Mouse (Mus musculus): ENCODE results near the gene Cox16. TPM values are rescaled to one million over a fixed set of nuclear protein-coding genes. Genes with fewer than 3 reads are reported as not detected.
"Not testable (repeated sequence)": the region's sequence is repeated elsewhere in the genome, so short reads cannot be mapped to it uniquely, and the experiment has no call there.

The Cox16 gene
- 10 to 100 TPM; 35.9 to 49.9 TPM for total RNA-seq (2021)
- long read RNA-seq, transcript Cox16-202 (4 exons, 668 nt) = major isoform, 17 of 27 reads
- long read RNA-seq, transcript Cox16-201 (4 exons, 2,007 nt) = minor isoform, 7 of 27 reads
- long read RNA-seq, partial matches to known transcripts = 2 of 27 reads
- long read RNA-seq, other reads (novel, unspliced or antisense) = 1 of 27 reads

DNA sequence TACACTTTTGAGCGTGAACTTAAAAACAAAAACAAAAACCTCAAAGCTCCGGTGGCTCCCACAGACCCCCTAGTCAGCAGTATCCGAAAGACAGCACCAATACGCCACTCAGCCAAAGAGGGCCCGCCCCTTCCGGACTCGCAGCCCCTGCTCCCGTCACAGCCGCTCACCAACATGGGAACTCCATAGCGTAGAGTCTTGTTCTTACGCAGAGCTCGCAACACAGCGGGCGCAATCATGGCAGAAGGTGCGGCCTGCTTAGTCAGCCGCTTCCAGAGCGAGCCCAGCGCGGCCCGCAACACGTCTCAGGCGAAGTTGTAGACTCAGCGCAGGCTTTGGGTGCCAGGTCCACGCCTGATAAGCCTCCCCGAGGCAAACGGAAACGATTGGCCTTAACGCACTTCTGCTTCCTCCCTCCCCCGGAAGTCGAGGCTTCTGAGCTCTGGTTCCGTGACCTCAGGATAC lies at the start of gene Cox16:
Gene Cox16, minus strand, starts transcription at position 401 of the 465 bp plus-strand sequence.
- DNase-seq (ENCODE audit: low spot score in 2 of 2) = peak; percentile 82 to 87

DNA sequence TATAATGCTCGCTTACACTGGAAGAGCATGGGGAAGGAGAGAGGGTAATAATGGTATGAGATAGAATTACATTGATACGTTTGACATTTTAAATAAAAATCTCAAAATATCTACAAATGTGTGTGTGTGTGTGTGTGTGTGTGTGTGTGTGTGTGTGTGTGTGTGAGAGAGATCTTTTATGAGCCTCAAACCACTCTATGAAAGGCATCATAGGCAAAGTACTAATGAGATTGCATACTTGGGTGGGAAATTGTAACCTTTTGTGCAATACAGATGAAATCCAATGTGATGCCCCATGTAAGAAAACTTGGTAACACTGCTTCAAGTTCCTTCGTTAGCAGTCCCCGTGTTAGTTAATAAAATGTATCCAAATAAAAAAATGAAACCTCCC lies 48.1 kb upstream of the Cox16 start:
- no peak for DNase-seq (ENCODE audit: low spot score in 2 of 2)

DNA sequence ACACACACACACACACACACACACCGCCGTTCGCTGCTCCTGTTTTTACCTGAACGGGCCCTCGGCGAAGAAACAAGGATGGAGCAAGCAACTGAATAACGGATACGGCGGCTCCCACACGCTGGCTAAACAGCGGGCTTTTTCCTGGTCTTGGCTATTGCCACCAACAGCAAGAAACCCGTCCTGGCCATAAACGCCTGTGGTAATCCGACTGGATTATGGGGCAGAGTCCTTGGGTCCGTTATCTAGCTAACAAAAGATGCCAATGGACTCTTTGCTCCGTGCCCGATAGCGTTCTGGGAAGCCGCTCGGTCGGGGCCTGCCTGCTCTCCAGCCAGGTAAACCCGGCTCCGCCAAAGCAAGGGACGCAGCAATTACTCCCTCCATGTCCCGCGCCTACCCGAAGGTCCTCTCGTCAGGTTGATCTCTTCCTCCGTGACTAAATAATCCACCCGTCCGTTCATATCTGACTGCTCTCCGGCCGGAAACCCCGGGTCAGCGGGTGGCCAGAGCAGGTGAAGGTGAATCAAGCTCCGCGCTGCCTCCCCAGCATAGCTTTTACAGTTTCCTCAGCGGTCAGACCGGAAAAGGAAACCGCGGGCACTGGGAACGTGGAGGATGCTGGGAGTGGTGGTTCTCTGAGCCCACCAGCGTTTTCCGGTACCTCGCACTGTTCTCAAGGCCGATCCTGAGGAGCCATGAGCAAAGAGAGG lies 47.5 kb upstream of the Cox16 start, which contains the start of the genes Gm20498 and Synj2bp:
Gene Gm20498, minus strand, starts transcription at position 590 of the 713 bp plus-strand sequence.
Gene Synj2bp, minus strand, starts transcription at position 596 of the 713 bp plus-strand sequence.
- DNase-seq (ENCODE audit: low spot score in 2 of 2) = peak; percentile 82 to 86

DNA sequence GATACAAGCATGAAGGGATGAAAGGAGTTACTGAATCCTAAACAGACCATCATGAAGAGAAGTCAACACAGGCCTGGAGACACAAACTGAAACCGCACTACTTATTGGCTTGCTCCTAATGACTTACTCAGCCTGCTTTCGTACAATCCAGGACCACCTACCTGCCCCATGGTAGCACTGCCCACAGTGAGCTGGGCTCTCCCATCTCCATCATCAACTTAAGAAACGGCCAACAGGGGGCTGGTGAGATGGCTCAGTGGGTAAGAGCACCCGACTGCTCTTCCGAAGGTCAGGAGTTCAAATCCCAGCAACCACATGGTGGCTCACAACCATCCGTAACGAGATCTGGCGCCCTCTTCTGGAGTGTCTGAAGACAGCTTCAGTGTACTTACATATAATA lies 45.7 kb upstream of the Cox16 start:
- DNase-seq (ENCODE audit: low spot score in 2 of 2) = not testable (repeated sequence)

DNA sequence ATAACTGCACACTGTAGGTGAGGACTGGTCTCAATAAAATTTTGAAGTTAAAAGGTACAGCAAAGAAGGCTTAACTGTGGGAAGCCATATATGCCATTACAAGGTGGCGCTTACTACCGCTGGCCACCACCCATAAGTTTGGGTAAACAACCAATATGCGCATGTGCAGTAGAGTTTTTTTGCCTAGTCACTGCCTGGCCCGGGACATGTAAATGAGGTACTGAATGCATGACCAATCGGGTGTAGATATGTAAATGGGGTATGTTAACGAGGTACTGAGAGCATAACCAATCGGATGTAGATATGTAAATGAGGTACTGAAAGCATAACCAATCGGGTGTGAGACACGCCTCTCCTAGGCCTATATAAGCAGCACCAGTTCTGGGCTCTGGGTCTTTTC lies 12.0 kb upstream of the Cox16 start:
- not testable (repeated sequence) for DNase-seq (ENCODE audit: low spot score in 2 of 2)

DNA sequence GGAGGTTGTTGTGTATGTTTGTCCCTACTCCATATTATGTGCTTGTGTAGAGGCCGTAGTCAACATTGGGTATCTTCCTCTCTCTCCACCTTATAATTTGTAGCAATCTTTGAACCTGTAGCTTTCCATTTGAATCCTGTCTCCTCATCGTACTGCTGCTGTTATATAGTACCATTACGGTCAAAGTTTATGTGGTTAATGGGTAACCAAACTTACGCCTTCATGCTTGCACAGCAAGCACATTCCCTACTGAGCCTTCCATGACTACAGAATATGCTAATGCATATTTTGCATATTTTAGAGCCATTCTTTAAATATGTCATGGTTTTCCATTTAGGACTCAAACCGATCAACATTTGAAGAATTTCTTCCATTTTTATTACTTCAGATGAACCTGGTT lies 5.6 kb upstream of the Cox16 start:
- DNase-seq (ENCODE audit: low spot score in 2 of 2) = no peak

DNA sequence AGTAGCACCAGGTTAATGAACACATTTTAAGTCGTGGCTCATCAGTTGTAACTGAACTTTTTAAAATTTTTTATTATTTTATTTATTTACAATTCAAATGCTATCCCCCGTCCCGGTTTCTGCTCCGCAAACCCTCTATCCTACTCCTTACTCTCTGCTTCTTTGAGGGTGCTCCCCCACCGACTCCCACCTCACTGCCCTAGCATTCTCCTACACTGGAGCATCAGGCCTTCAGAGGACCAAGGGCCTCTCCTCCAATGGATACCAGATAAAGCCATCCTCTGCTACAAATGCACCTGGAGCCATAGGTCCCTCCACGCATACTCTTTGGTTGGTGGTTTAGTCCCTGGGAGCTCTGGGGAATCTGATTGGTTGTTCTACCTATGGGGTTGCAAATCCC lies 384 bp upstream of the Cox16 start:
- DNase-seq (ENCODE audit: low spot score in 2 of 2) = peak; percentile 5 to 15

DNA sequence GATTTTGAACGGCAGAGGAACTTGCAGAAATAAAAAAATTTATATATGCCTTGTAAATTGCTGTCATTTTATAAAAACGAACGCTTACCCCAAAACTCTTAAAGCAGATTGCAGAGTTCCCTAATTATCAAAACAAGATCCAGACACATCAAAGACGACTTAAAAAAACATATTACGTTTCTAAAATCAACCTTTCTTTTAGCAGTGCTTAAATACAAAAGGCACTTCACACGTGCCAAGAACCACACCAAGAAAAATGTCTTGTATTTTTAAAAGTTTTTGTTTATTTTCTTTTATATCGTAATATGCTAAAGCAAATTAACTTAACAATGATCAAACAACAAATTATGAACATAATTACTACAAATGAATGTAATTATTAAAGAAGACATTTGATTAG lies 715 bp downstream of the Cox16 start:
- no peak for DNase-seq (ENCODE audit: low spot score in 2 of 2)

DNA sequence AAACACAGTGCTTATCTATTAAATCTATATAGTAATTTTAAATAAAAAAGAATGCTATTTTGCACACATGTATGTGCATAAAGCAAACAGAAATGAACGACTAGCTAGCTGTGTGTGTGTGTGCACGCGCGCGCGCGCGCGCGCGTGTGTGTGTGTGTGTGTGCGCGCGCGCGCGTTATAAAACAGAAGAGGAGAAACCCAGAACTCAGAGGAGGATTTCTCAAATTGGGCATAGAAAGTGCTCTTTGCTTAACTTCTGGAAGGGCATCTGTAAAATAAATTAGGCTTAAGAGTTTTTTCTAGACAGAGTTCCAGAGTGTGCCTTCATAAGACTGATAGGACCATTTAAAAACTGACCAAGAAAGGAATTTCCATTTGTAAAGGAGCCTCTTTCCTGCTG lies 1.3 kb downstream of the Cox16 start:
- no peak for DNase-seq (ENCODE audit: low spot score in 2 of 2)

DNA sequence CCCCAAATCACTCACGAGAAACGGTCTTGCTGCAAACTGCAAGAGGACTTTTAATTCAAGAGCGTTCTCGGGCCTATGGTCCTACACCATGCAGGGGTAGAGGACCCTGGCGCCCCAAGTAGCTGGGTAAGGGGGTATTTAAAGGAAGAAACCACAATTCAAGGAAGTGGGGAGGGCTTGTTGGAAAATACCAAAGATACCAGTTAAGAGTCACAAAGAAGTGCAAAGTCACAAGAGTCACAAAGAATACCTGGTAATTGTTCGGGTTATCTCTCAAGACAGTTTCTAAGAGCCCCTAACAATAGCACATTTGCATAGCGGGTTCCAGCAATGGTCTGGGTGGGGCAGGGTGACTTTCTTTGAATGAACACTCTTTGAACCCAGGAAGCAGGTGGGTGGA lies 25.9 kb downstream of the Cox16 start:
- not testable (repeated sequence) for DNase-seq (ENCODE audit: low spot score in 2 of 2)

DNA sequence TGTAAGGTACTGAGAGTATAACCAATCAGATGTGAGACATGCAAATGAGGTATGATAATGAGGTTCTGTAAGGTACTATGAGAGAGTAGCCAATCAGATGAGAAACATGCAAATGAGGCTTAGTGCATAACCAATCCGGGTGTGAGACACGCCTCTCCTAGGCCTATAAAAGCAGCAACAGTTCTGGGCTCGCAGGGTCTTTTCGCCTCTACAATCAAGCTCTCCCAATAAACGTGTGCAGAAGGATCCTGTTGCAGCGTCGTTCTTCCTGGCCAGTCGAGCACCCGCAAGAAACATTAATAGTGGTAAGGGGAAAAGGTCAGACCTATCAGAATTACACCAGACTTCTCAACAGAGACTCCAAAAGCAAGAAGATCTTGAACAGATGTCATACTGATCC lies 45.9 kb downstream of the Cox16 start:
- DNase-seq (ENCODE audit: low spot score in 2 of 2) = not testable (repeated sequence)

DNA sequence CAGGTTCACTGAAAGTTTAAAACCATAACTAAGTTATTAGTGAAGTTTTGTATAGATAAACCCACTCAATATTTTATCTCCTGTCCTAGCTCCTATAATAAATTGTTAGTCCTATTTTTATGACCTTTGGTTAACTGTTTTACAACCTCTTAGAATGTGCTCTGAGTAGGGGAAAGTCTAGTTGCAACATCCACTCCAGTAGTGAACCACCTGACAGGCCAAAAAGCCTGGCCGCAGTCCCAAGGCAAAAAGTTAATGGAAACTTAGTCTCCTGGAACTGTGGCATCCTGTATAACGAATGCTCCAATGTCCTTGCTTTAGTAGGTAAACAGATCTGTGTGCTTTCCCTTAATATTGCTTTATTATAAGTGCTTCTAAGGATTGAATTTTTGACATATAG lies 50.1 kb downstream of the Cox16 start:
- not testable (repeated sequence) for DNase-seq (ENCODE audit: low spot score in 2 of 2)

DNA sequence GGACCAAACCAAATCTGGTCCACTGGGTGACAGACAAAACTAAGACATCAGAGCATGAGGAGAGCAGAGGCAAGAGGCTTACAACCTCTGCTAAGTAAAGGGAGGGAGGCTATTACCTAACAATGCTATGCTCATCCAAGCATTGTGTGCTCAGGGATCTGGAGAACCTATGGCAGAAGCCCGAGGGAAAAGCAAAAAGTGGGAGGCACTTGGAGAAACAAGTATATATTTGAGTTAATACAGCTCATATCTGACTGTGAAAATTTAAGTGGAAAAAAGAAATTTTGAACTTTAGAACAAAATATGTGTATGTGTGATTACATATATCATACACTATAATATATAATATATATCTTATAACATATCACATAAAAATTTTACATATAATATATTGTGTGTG lies 63.1 kb downstream of the Cox16 start, which contains the start of gene Adam4:
Gene Adam4, minus strand, starts transcription at position 101 of the 400 bp plus-strand sequence.
- no peak for DNase-seq (ENCODE audit: low spot score in 2 of 2)

DNA sequence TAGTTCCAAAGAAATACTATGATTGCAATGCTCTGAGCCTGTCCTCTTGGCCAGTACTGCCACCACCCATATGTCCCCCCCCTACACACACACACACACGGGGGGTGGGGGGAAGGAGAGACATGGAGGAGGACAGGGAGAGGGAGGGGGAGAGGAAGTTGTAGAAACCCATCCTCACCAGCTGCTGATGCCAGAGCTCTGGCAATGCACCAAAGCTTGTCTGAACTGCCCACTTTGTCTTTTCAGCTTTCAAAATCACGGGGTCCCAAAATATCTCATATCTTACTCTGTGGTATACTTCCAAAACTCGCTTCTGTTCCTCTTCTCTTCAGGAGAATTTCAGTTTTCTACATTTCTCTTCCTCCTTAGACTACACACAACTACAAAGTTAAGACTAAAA lies 71.7 kb downstream of the Cox16 start:
- DNase-seq (ENCODE audit: low spot score in 2 of 2) = no peak

DNA sequence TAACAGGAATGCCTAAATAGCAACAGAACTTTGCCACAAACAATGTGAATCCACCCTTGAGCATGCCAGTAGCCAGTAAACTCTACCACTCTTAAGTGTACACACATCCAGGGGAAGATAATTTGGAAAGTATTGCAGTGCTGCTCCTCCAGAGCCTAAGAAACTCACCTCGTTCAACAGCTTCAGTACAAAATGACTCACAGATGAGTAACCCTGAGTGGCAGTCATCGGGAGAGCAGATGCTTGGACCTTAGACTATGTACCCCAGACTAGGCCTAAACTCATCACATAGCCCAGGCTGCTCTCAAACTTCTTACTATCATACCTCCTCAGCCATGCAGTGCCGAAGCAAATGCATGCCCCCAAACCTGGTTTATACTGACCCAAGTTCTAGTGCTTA lies 76.0 kb downstream of the Cox16 start:
- DNase-seq (ENCODE audit: low spot score in 2 of 2) = no peak

DNA sequence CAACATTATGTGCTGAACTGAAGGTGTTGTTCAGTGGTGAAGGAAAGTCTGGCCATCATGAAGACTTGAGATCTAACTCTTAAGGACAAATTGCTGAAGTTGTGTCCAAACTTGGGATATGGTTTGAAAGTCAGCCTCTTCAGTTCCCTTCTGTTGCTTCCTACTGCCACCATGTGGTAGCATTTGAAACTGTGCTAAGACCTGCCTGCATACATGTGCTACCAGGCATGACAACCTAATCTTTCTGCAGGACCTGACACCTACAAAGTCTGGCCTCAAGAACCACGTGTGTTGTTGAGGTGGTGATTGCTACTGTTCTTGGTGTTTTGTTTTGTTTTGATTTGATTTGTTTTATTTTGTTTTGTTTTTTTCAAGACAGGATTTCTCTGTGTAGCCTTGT lies 82.7 kb downstream of the Cox16 start:
- DNase-seq (ENCODE audit: low spot score in 2 of 2) = peak; percentile 78 to 82

DNA sequence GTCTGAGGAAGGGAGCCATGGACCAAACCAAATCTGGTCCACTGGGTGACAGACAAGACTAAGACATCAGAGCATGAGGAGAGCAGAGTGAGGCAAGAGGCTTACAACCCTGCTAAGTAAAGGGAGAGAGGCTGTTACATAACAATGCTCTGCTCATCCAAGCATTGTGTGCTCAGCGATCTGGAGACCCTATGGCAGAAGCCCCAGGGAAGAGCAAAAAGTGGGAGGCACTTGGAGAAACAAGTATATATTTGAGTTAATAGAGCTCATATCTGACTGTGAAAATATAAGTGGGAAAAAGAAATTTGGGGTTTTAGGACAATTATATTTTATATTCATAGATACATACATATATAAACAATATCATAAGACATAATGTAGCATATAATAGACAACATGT lies 105.6 kb downstream of the Cox16 start, which contains the start of gene Gm4787:
Gene Gm4787, minus strand, starts transcription at position 101 of the 400 bp plus-strand sequence.
- not testable (repeated sequence) for DNase-seq (ENCODE audit: low spot score in 2 of 2)

DNA sequence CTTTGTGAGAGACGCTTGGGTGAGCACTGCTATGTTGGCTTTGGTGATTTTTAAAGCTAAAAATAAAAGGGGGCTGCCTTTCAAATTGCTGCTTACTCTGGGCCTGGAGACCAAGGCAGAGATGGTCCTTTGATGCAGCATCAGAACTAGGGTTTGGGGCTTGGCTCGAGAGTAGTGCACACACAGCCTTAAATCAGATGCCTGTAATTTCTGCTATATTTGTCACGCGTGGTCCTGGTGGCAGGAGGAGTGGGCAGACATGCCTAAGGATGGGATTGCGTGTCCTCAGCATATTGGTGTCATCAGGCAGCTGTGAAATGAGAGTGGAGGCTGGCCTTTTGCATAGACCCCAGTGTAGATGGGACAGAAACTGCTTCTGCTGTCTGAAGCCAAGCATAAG lies 151.1 kb downstream of the Cox16 start:
- DNase-seq (ENCODE audit: low spot score in 2 of 2) = no peak

DNA sequence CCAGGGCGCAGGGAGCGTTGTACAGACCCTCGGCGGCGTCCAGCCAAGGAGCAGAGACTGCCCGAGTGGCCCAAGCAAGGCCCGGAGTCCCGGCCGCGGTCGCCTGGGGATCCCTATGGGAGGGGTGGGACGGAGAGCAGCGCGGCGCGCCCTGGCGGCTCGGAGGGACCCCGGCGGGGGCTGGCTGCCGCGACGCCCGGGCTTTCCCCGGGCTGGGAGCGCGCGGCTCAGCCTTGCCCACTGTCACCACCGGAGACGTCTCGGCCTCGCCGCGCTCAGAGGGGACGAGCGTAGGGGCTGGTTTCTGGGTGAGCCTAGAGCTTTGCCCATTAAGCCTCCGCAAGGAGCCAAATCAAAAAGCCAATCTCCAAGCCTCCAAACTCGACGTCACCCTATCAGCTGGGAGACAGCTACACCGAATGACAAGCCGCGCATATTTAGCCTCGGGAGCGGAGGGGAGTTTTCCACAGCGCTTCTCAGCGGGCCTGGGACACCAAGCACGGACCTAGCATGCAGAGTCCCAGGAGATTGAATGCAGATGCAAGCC lies 152.0 kb downstream of the Cox16 start, which contains the start of gene Slc8a3:
Gene Slc8a3, minus strand, starts transcription at position 306 of the 547 bp plus-strand sequence.
- DNase-seq (ENCODE audit: low spot score in 2 of 2) = peak; percentile 60 to 63

DNA sequence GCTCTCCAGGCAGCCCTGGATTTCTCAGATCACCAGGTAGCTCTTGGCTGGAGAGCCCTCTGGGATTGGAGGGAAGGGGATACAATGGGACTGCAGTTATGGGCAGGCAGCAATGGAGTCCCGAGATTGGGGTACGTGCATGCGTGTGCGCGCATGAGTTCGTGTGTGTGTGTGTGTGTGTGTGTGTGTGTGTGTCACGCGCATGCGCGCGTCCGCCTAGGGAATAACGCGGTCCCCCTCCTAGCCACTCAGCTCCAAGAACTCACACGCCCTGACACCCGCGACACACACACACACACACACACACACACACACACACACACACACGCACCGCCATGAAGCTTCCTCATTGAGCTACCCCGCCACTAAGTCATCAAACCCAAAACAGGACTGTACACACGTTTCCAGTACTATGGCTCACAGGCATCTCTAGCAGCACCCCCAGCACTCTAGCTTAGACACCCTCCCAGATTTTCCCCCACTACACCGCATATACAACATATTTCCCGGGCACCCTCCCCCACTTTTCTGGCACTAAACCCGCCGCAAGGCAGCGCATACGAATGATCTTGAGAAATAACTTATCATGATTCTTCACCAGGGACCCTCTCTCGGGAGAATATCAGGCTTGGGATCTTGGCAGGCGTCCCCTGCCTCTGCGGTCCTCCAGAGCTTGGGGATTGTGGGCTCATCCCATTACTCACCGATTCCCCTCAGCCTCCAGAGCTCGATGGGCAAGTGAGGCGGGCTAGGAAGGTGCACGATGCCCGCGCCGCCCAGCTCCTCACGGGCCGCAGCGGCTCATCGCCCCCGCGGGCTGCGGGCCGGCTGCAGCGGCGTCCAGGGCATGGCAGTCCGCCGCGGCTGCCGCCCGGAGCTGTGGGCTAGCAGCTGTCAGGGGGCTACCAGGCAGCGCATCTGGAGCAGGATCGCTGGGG lies 152.7 kb downstream of the Cox16 start:
- DNase-seq (ENCODE audit: low spot score in 2 of 2) = peak; percentile 68 to 71

DNA sequence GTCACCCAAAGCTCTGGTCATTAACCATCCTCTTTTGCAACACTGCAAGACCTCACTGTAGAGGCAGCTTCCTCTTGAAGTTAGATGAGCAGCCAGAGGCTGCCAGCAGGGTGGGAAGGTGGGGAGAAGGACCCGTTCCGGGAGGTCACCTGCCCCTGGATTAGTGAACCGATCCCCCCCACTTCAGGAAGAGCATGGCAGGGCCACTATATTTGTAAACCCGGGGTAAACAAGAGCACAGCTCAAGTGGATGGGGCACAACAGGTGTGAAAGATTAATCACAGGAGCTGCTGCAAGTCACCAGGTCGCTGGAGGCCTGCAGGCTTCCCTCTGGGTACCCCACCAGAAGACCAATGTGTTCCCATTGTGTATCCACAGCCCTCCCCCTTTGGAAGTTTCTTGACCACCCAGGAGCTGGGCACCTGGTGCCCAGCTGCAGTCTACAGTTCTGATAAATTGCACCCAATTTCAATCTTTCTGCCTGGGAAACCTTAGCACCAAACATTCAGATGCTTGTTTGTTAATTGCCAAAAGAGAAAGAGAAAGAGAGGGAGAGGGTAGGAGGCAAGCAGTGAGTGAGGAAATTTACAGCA lies 153.8 kb downstream of the Cox16 start:
- no peak for DNase-seq (ENCODE audit: low spot score in 2 of 2)
